Mouse (Mus musculus): ENCODE measurements around the gene Sowahc.

Sowahc gene

GRCm38 (mm10) chr10:59253541-59254079 lies 31.9 kb downstream of the Sowahc start:
- DNase-seq (ENCODE audit: low spot score in 2 of 2) = no peak

DNA sequence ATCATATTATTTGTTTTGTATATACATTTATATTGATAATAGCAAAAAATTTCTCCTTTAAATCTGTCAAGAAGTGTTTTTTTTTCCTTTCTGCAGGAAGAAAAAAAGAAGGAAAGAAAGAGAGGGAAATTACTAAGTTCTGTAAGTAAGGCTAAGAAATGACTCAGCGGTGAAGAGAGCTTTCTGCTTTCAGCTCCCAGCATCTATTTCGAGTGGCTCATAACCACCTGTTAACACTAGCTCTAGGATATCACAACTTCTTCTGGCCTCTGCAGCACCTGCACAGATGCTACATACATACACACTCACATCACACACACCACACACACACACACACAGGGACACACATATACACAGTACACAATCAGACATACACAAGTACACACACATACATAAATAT lies 34.8 kb downstream of the Sowahc start:
- no peak for DNase-seq (ENCODE audit: low spot score in 2 of 2)

DNA sequence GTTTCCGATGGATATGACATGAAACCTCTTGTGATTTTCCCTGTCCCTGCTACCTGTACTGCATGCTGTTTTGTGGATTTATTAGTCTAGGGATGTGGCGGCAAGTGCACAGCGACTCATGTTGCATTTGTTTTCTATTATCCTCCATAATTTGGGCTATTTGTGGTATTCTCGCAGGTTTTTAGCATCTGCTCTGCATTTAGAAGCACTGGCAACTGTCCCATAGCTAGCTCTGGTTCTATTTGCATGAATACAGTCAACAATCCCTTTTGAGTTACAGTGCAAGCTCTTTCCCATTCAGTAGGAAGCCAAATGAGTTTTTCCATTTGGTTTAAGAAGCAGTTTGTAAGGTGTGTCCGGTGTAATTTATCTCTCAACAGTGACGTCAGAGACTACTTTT lies 37.8 kb downstream of the Sowahc start:
- DNase-seq (ENCODE audit: low spot score in 2 of 2) = no peak

GRCm38 (mm10) chr10:59261603-59262002 lies 39.9 kb downstream of the Sowahc start:
- DNase-seq (ENCODE audit: low spot score in 2 of 2) = no peak

DNA sequence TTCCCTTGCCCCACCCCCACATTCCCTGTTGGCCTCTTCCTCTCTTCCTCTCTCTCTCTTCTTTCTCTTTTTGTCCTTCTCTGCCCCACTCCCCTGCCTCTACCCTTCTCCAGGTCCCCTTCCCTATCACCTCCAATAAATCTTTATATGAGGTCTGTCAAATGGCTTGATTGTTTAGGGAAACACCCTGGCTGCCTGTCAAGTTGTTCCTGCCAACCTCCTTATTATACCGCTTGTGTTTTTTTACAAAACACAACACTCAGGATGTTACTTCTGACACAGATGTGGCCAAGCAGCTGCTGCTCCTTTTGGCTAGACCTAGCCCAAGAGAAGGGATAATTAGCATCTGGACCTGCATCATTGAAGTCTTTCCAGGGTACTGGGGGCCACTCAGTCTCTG lies 40.3 kb downstream of the Sowahc start:
- no peak for DNase-seq (ENCODE audit: low spot score in 2 of 2)

GRCm38 (mm10) chr10:59262979-59263378 lies 41.2 kb downstream of the Sowahc start:
- no peak for DNase-seq (ENCODE audit: low spot score in 2 of 2)

GRCm38 (mm10) chr10:59265067-59265466 lies 43.3 kb downstream of the Sowahc start:
- DNase-seq (ENCODE audit: low spot score in 2 of 2) = no peak

DNA sequence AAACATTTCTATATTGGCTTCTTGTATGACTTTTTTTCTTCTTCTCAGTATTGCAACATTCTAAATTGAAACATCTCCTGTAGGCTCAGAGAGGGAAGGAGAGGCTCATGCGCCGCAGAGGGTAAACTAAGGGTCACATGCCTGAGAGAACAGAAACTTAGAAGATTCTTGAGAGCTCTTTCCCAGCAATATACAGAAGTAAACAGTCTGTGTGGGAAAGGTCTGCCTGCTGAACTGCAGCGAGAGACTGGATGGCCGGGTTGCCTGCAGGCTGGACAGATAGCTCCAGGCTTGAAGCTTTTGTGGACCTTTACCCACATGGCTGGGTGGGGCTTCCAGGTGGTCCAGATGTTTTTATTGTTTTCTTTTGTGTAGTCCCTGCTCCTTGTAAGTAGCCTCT lies 43.9 kb downstream of the Sowahc start:
- DNase-seq (ENCODE audit: low spot score in 2 of 2) = no peak

DNA sequence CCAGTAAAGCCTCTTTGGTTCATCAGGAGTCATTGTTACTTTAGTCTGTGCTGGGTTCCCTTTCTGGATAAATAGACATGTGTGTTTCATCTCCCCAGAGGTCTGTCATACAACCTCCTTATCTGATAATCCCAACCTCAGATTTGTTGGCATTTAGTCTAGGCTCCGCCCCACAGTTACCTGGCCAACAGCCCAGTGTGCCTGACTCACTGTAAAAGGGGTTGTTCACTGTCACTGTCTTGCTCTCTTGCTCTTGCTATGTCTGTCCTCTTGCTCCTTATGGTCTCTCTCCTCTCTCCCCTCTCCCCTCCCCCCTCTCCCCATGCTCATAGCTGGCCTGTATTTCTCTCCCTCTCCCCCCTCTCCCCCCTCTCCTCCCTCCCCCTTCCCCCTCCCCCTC lies 44.3 kb downstream of the Sowahc start:
- no peak for DNase-seq (ENCODE audit: low spot score in 2 of 2)

- DNase-seq (ENCODE audit: low spot score in 2 of 2) = no peak
Measured at GRCm38 (mm10) chr10:59267275-59267674, 45.5 kb downstream of the Sowahc start.

- no peak for DNase-seq (ENCODE audit: low spot score in 2 of 2)
Measured at GRCm38 (mm10) chr10:59268109-59268508, 46.4 kb downstream of the Sowahc start.

DNA sequence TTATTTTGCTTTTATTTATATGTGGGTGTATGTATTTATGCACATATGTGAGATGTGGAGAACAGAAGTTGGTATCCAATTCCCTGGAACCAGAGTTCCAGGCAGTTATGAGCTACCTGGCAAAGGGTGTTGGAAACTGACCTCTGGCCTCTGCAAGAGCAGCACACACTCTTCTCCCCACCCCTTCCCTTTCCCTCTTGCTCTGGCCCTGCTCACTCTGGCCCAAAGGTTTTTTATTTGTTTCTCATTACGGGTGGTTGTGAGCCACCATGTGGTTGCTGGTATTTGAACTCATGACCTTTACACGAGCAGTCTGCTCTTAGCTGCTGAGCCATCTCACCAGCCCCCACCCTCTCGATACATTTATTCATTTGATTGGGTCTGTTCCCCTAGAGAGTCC lies 47.0 kb downstream of the Sowahc start:
- DNase-seq (ENCODE audit: low spot score in 2 of 2) = no peak

DNA sequence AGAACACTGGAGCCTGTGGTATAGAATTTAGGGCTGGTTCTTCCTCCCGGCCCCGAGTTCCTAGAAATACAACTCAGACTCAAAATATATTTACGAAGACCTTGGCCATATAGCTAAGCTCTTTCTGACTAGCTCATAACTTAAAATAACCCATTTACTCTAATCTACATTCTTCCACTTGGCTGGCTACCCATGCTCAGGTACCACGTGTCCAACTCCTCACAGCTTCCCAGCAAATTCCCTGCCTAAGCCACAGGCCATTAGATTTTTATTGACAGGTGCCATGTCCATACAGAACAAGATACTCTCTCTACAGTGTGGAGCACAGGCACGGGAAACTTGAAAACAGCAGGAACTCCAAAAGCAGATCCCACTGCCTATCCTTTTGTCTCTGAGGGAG lies 54.0 kb downstream of the Sowahc start:
- no peak for DNase-seq (ENCODE audit: low spot score in 2 of 2)

Measured in frontal cortex, postnatal 10 days (tissue).